Mouse (Mus musculus) limb, embryonic 10.5 days (tissue): ENCODE measurements at regions not wholly inside any gene's neighbourhood (a gene's known extent, or its start where the extent isn't known, plus 50 kb on each side); places are given as distances from the start of the nearest gene placed in this dataset.

Source experiments
- DNase-seq: peaks from one replicate; pipeline ENCODE4 v3.0.0-alpha.2; 2017; ENCODE audit warnings: low spot score
- H3K27ac ChIP-seq: fragments of 300-500 bp; sonication (generic); 2 replicates; pipeline ENCODE4 v1.5.1; 2016; ENCODE audit warnings: mild to moderate bottlenecking
- H3K27me3 ChIP-seq: fragments of 300-500 bp; sonication (generic); 2 replicates; pipeline ENCODE4 v1.6.1; 2016; ENCODE audit warnings: low read depth, mild to moderate bottlenecking; ENCODE audit not compliant: poor library complexity, severe bottlenecking
- H3K36me3 ChIP-seq: fragments of 300-500 bp; sonication (generic); 2 replicates; pipeline ENCODE4 v1.6.1; 2016; ENCODE audit warnings: mild to moderate bottlenecking, moderate library complexity
- H3K4me1 ChIP-seq: fragments of 300-500 bp; sonication (generic); 2 replicates; pipeline ENCODE4 v1.6.1; 2016
- H3K4me3 ChIP-seq: fragments of 300-500 bp; sonication (generic); 2 replicates; pipeline ENCODE4 v1.5.1; 2016; ENCODE audit warnings: mild to moderate bottlenecking, moderate library complexity
- H3K9me3 ChIP-seq: fragments of 300-500 bp; sonication (generic); replicated peaks from 2 replicates; pipeline ENCODE4 v1.6.1; 2016; ENCODE audit warnings: mild to moderate bottlenecking
- WGBS: fragments of 180-500 bp; shearing (Covaris S2); methylation state at CpG from one replicate; pipeline ENCODE4 v1.1.7; 2016; 5-methylcytosine and 5-hydroxymethylcytosine counted together

GRCm38 (mm10) chr16:77405859-77406258 lies 196.0 kb downstream of the Gm11146 start:
- peaks cover 49% of the 10 kb centered on the region for H3K4me1 ChIP-seq
- no peak for DNase-seq
- WGBS: 65% methylated on average over 6 of the region's 6 CpGs
- no peaks in the 10 kb centered on the region for H3K9me3 ChIP-seq
- peak overlapping the region; percentile 67 for H3K27ac ChIP-seq
- H3K27me3 ChIP-seq: no peaks in the 10 kb centered on the region
- no peak overlapping the region for H3K4me3 ChIP-seq
- no peaks in the 10 kb centered on the region for H3K36me3 ChIP-seq

GRCm38 (mm10) chr16:77405181-77405818 lies 196.6 kb downstream of the Gm11146 start:
- Histone ChIP-seq H3K27ac (peak overlapping the region; percentile 67), H3K9me3 (no peaks in the 10 kb centered on the region), H3K27me3 (no peaks in the 10 kb centered on the region), H3K4me1 (peaks cover 55% of the 10 kb centered on the region), H3K4me3 (no peak overlapping the region), H3K36me3 (no peaks in the 10 kb centered on the region)
- WGBS: 52% methylated on average over 8 of the region's 8 CpGs
- DNase-seq: peak; percentile 43

GRCm38 (mm10) chr16:77402711-77403280 lies 199.1 kb downstream of the Gm11146 start:
- Histone ChIP-seq H3K4me1 (peaks cover 67% of the 10 kb centered on the region), H3K27ac (no peak overlapping the region), H3K4me3 (no peak overlapping the region), H3K36me3 (no peaks in the 10 kb centered on the region), H3K9me3 (no peaks in the 10 kb centered on the region), H3K27me3 (no peaks in the 10 kb centered on the region)
- WGBS: 76% methylated on average over 7 of the region's 7 CpGs
- no peak for DNase-seq

DNA sequence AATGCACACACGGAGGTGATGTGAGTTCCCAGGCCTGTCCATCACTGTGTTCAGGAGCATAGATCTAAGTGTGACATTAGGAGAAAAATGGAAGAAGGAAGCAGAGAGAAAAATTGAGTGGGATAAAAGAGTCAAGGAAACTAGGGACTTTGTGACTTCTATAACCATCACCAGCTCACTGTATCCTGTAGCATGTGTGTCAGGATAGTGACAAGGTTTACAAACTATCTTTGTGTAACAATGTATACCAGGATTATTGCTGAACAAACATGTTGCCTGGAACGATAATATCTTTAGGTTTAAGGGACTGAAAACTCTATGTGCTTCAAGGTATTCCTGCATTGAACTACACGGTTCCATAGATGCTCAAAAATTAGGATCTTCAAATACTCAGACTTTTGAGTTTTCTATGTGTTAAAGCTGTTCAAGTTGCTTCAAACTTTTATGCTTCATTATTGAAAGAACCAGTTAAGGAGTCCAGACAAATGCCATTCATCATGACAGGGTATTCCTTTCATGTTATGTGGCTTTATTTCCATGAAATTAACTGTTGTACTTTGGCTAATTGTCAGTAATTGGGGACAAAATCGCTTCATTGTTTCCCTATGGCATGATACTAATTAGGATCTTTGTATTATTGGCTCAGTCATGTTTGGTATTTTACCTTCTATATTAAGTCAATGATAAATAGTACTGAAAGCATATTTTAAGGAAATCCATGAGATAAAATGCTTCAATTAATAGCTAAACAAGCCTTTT lies 200.5 kb downstream of the Gm11146 start:
- peak overlapping the region; percentile 76 for H3K27ac ChIP-seq
- H3K27me3 ChIP-seq: no peaks in the 10 kb centered on the region
- no peak for DNase-seq
- WGBS: 67% methylated on average over 4 of the region's 4 CpGs
- H3K4me1 ChIP-seq: peaks cover 67% of the 10 kb centered on the region
- H3K36me3 ChIP-seq: 0 out of 2 replicates have a peak, but pooled peaks cover 3% of the 10 kb centered on the region
- no peak overlapping the region for H3K4me3 ChIP-seq
- no peaks in the 10 kb centered on the region for H3K9me3 ChIP-seq

DNA sequence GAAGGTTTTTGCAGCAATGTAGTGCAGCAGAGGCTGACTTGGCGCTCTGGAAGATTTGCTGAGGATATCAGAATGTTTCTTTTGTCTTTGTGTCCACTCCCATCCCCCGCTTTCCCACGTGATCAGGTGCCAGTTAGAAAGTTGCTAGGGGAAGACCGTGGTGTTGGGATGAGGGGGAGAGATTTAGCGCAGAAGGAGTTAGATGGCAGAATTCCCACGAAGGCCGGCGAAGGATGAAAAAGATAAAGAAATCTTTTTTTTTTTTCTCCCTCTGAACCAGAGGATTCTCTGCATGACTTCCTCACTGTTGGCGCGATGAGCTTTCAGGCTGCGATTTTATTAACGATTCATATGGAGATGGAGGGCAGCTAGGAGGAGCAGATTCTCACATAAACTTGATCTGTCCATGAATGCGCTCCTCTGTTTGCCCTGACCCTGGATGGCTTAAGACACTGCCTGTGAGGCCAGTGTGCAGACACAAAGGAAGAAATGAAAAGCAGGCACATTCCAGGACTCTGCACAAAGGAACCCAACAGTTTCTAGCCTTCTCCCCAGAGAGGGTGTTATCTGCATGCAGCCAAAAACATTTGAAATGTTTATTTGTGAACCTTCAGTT lies 201.5 kb downstream of the Gm11146 start:
- 0 out of 2 replicates have a peak, but pooled peaks cover 5% of the 10 kb centered on the region for H3K36me3 ChIP-seq
- peaks cover 60% of the 10 kb centered on the region for H3K4me1 ChIP-seq
- H3K27me3 ChIP-seq: no peaks in the 10 kb centered on the region
- DNase-seq: peak; percentile 66
- 6% methylated on average over 13 of the region's 13 CpGs for WGBS
- peak overlapping the region; percentile 38 for H3K4me3 ChIP-seq
- H3K9me3 ChIP-seq: no peaks in the 10 kb centered on the region
- peak overlapping the region; percentile 76 for H3K27ac ChIP-seq

DNA sequence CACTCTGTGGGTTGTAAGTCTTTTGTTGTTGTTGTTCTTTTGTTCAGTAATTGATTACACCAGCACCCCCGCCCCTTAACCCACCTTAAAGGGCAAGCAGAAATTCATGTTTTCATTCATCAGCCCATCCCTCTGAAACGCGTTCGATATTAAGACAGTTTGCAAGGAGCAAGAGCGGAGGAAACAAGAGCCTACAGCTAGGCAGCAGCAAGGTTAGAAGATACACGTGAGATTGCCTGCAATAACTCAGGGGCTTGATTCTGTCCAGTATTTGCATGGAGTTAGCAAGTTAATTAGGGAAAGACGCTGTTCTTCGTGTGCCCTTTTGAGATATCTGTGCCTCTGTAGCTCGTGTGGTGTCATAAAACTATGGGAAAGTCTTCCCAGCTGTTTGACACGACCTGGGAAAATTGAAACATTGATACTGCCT lies 202.0 kb downstream of the Gm11146 start:
- WGBS: 17% methylated on average over 10 of the region's 10 CpGs
- DNase-seq: peak; percentile 42
- no peaks in the 10 kb centered on the region for H3K9me3 ChIP-seq
- no peaks in the 10 kb centered on the region for H3K27me3 ChIP-seq
- H3K4me3 ChIP-seq: peak overlapping the region; percentile 38
- peak overlapping the region; percentile 76 for H3K27ac ChIP-seq
- 0 out of 2 replicates have a peak, but pooled peaks cover 5% of the 10 kb centered on the region for H3K36me3 ChIP-seq
- peaks cover 54% of the 10 kb centered on the region for H3K4me1 ChIP-seq

GRCm38 (mm10) chr16:77394054-77394716 lies 207.7 kb downstream of the Gm11146 start:
- DNase-seq: no peak
- 77% methylated on average over 3 of the region's 3 CpGs for WGBS
- Histone ChIP-seq H3K4me3 (no peak overlapping the region), H3K4me1 (peaks cover 4% of the 10 kb centered on the region; the same call in 1 of the 2 replicates), H3K36me3 (0 out of 2 replicates have a peak, but pooled peaks cover 5% of the 10 kb centered on the region), H3K27ac (no peak overlapping the region), H3K9me3 (no peaks in the 10 kb centered on the region), H3K27me3 (no peaks in the 10 kb centered on the region)

DNA sequence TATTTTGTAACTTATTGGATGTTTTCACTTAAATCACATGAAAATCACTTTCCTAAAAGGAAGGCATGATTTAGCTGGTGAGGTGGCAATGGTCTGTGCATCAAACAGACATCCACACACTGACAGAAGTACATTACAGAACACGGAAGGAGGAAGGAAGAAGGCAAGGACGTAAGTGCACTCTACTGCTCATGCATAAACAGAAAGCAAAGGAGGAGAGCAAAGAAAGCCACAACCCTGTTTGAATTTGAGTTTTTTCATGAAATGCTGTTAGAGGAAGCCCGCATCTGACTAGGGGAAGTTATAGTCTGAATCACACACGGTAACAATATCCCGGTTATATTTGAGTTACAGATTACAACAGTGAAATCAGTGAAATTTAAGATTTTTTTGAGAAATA lies 208.4 kb downstream of the Gm11146 start:
- DNase-seq: no peak
- no peaks in the 10 kb centered on the region for H3K9me3 ChIP-seq
- no peak overlapping the region for H3K4me3 ChIP-seq
- H3K36me3 ChIP-seq: 0 out of 2 replicates have a peak, but pooled peaks cover 5% of the 10 kb centered on the region
- no peak overlapping the region for H3K27ac ChIP-seq
- WGBS: 89% methylated on average over 5 of the region's 5 CpGs
- no peaks in the 10 kb centered on the region for H3K27me3 ChIP-seq
- H3K4me1 ChIP-seq: 0 out of 2 replicates have a peak, but pooled peaks cover 5% of the 10 kb centered on the region

GRCm38 (mm10) chr16:77392205-77392604 lies 209.7 kb downstream of the Gm11146 start:
- Histone ChIP-seq H3K4me1 (peaks cover 11% of the 10 kb centered on the region), H3K36me3 (0 out of 2 replicates have a peak, but pooled peaks cover 5% of the 10 kb centered on the region), H3K27ac (no peak overlapping the region), H3K4me3 (no peak overlapping the region), H3K27me3 (no peaks in the 10 kb centered on the region), H3K9me3 (no peaks in the 10 kb centered on the region)
- WGBS: 88% methylated on average over 4 of the region's 4 CpGs
- DNase-seq: no peak

DNA sequence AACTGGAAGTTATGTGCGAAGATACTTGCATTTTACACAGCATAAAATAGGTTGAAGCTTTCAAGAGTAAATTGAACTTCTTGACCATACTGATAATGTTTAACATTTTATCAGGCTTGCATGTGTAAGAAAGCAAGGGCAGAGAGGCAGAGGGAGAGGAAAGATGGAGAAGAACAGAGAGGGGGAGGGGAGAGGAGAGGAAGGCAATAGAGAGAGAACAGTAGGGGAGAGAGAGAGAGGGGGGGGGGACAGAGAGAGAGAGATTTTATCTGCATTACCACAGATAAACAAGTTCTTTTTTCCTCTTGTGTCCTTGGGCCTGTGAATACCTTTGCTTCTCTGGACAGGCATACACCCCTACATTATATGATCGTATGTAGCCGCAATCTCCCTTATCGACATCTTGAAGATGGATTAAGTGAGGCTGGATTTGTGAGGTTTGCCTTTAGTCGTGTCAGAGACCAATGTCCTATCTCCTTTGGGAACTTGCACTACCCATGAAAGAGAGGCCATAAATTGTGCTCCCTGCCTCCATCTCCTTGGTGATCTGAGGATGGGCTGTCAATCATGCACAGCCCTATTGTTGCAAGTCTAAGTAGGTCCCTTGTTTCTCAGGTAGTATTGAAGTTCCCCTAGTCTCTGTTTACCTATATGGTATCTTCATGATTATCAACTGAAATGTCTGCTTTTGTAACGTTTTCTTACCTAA lies 217.7 kb downstream of the Gm11146 start:
- Histone ChIP-seq H3K4me1 (peaks cover 8% of the 10 kb centered on the region), H3K27ac (no peak overlapping the region), H3K4me3 (no peak overlapping the region), H3K27me3 (no peaks in the 10 kb centered on the region), H3K9me3 (no peaks in the 10 kb centered on the region), H3K36me3 (no peaks in the 10 kb centered on the region)
- WGBS: 73% methylated on average over 6 of the region's 6 CpGs
- DNase-seq: no peak

GRCm38 (mm10) chr16:77382790-77383189 lies 219.1 kb downstream of the Gm11146 start:
- Histone ChIP-seq H3K4me1 (no peaks in the 10 kb centered on the region), H3K27ac (no peak overlapping the region), H3K9me3 (no peaks in the 10 kb centered on the region), H3K27me3 (no peaks in the 10 kb centered on the region), H3K36me3 (no peaks in the 10 kb centered on the region), H3K4me3 (no peak overlapping the region)
- DNase-seq: no peak
- 86% methylated on average over 2 of the region's 2 CpGs for WGBS

GRCm38 (mm10) chr16:77372768-77373167 lies 229.1 kb downstream of the Gm11146 start:
- H3K9me3 ChIP-seq: no peaks in the 10 kb centered on the region

More at GRCm38 (mm10) chr16:77372768-77373167, 229.1 kb downstream of the Gm11146 start:
- Histone ChIP-seq H3K4me1 (no peaks in the 10 kb centered on the region), H3K27ac (no peak overlapping the region), H3K36me3 (no peaks in the 10 kb centered on the region), H3K4me3 (no peak overlapping the region), H3K27me3 (no peaks in the 10 kb centered on the region)
- WGBS: 91% methylated on average over 3 of the region's 3 CpGs
- DNase-seq: no peak
